Mouse (Mus musculus): ENCODE measurements around the gene Il19. TPM values are rescaled to one million over a fixed set of nuclear protein-coding genes. Genes with fewer than 3 reads are reported as not detected.

Gene Il19
- polyA plus RNA-seq, 1 experiment from 2014 or later = 0.39 TPM

DNA sequence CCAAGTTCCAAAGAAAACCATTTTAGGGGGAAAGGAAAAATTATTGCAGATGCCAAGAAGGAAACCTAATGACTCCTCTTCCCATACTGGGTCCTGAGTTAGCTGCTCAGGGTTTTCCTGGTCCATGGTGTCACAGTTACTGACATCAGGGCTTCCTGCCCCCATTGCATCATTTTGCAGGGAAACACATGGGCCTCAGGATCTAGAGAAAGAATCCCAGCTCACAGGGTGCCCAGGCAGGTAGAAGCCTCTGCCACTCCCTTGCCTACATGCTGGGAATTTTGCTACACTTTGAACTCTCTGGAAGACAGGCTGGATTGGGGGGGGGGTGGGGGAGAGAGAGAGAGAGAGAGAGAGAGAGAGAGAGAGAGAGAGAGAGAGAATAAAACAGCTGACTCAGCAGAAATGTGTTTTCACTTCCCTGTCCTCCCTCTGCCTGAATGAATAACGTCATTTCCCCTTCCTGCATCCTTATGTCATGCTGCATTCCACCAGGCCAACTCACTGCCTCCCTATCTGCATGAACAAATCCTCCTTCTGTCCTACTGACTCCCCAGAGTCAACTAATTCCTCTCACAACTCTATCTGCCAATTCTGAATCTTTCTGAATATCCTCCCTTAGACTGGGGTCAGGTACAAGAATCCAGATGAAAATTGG is 21.5 kb downstream of the Il19 start:
- H3K36me3 ChIP-seq (replicated peaks) = no peaks in the 10 kb centered on the region
- no peaks in the 10 kb centered on the region for H3K27me3 ChIP-seq (replicated peaks; ENCODE audit: low read depth, poor library complexity, severe bottlenecking)
- DNase-seq (ENCODE audit: low spot score) = no peak
- 25% methylated on average over 1 of the region's 1 CpGs for whole genome bisulfite sequencing
- H3K27ac ChIP-seq (replicated peaks) = no peak overlapping the region
- no peaks in the 10 kb centered on the region for H3K9me3 ChIP-seq
- H3K4me3 ChIP-seq = no peak overlapping the region
- no peaks in the 10 kb centered on the region for H3K4me1 ChIP-seq

GRCm38 (mm10) chr1:130911401-130912010 is 28.4 kb downstream of the Il19 start, which contains the start of gene Il20:
TSS of gene Il20 (minus strand) at chr1:130911451.
- WGBS = 89% methylated on average over 12 of the region's 12 CpGs
- Histone ChIP-seq H3K27ac (replicated peaks) (no peak within 1 kb of the TSS), H3K9me3 (no peaks in the 10 kb centered on the region), H3K27me3 (replicated peaks; ENCODE audit: low read depth, poor library complexity, severe bottlenecking) (no peaks in the 10 kb centered on the region), H3K36me3 (replicated peaks) (no peaks in the 10 kb centered on the region), H3K4me1 (no peaks in the 10 kb centered on the region), H3K4me3 (no peak within 1 kb of the TSS)
- DNase-seq (ENCODE audit: low spot score) = no peak

GRCm38 (mm10) chr1:130902505-130902904 is 37.4 kb downstream of the Il19 start:
- no peak for DNase-seq (ENCODE audit: low spot score)
- Histone ChIP-seq H3K4me1 (no peaks in the 10 kb centered on the region), H3K4me3 (no peak overlapping the region), H3K27ac (replicated peaks) (no peak overlapping the region), H3K27me3 (replicated peaks; ENCODE audit: low read depth, poor library complexity, severe bottlenecking) (no peaks in the 10 kb centered on the region), H3K36me3 (replicated peaks) (no peaks in the 10 kb centered on the region), H3K9me3 (no peaks in the 10 kb centered on the region)
- 83% methylated on average over 7 of the region's 7 CpGs for WGBS

- Histone ChIP-seq H3K4me3 (no peak overlapping the region), H3K27ac (replicated peaks) (no peak overlapping the region), H3K36me3 (replicated peaks) (no peaks in the 10 kb centered on the region), H3K27me3 (replicated peaks; ENCODE audit: low read depth, poor library complexity, severe bottlenecking) (no peaks in the 10 kb centered on the region), H3K9me3 (no peaks in the 10 kb centered on the region), H3K4me1 (no peaks in the 10 kb centered on the region)
- no peak for DNase-seq (ENCODE audit: low spot score)
- WGBS = 56% methylated on average over 6 of the region's 6 CpGs
Measured at GRCm38 (mm10) chr1:130894468-130894867, 45.4 kb downstream of the Il19 start.

DNA sequence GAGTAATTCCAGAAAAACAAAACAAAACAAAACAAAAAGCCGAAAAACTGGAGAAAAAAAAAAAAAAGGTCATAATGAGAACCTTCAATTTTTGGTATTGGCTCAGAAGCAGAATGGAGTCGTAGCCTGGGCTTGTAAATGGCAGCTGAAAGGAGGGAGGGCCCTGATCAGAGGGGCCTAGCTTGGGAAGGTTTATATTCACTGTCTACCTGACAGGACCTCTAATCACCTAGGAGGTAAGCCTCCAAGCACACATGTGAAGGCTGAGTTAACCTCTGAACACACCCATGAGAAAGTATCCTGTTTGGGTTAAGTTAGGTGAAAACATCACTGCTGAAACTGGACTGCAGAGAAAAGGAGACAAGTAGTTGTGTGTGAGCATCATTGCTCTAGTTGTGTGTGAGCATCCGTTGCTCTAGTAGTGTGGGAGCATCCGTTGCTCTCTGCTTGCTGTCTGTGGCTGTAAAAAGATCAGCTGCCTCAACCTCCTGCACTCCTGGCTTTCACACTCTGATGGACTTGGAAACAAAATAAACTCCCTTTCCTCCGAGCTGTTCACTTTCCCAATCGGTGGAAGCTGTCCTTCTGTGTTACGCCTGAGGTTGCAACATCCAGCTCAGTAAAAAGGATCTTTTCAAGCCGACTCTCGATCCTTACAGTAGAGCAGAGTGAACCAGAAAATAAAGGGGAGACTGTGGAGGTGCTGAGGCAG is 46.4 kb downstream of the Il19 start:
- no peaks in the 10 kb centered on the region for H3K27me3 ChIP-seq (replicated peaks; ENCODE audit: low read depth, poor library complexity, severe bottlenecking)
- no peak for DNase-seq (ENCODE audit: low spot score)
- WGBS = 76% methylated on average over 9 of the region's 9 CpGs
- H3K4me3 ChIP-seq = no peak overlapping the region
- no peaks in the 10 kb centered on the region for H3K36me3 ChIP-seq (replicated peaks)
- H3K9me3 ChIP-seq = no peaks in the 10 kb centered on the region
- no peak overlapping the region for H3K27ac ChIP-seq (replicated peaks)
- H3K4me1 ChIP-seq = no peaks in the 10 kb centered on the region

DNA sequence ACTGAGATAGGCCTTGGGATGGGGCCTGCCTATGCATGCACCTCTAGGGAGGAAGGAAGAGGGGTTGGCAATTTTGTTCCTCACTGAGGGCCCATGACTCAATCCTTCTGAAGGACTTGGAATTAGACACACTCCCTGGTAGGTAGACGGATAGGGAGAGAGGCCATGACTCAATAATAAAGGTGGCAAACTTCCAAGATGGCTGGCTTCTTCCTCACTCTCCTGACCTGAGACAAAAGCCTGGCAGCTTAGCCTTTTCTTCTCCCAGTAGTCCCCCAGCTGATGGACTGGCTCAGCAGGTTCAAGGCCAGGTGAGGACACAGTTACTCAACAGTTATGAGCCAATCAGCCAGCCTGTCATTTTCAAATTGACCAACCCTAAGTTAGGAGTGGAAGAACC is 47.5 kb downstream of the Il19 start:
- Histone ChIP-seq H3K27ac (replicated peaks) (no peak overlapping the region), H3K9me3 (no peaks in the 10 kb centered on the region), H3K4me1 (no peaks in the 10 kb centered on the region), H3K36me3 (replicated peaks) (no peaks in the 10 kb centered on the region), H3K4me3 (no peak overlapping the region), H3K27me3 (replicated peaks; ENCODE audit: low read depth, poor library complexity, severe bottlenecking) (no peaks in the 10 kb centered on the region)
- DNase-seq (ENCODE audit: low spot score) = no peak
- 69% methylated on average over 1 of the region's 1 CpGs for WGBS

- no peak for DNase-seq (ENCODE audit: low spot score)
- Histone ChIP-seq H3K4me1 (no peaks in the 10 kb centered on the region), H3K9me3 (no peaks in the 10 kb centered on the region), H3K4me3 (no peak within 1 kb of the TSS), H3K27ac (replicated peaks) (no peak within 1 kb of the TSS), H3K27me3 (replicated peaks; ENCODE audit: low read depth, poor library complexity, severe bottlenecking) (no peaks in the 10 kb centered on the region), H3K36me3 (replicated peaks) (no peaks in the 10 kb centered on the region)
Measured at GRCm38 (mm10) chr1:130887354-130887753, 52.6 kb downstream of the Il19 start, which contains the start of gene Il24. TSS of gene Il24 (minus strand) at chr1:130887454.

GRCm38 (mm10) chr1:130883146-130883545 is 56.8 kb downstream of the Il19 start:
- WGBS = 90% methylated on average over 4 of the region's 4 CpGs
- no peak overlapping the region for H3K27ac ChIP-seq (replicated peaks)
- H3K4me1 ChIP-seq = peaks cover 4% of the 10 kb centered on the region
- no peaks in the 10 kb centered on the region for H3K9me3 ChIP-seq
- DNase-seq (ENCODE audit: low spot score) = no peak
- no peaks in the 10 kb centered on the region for H3K36me3 ChIP-seq (replicated peaks)
- H3K4me3 ChIP-seq = no peak overlapping the region
- peaks cover 24% of the 10 kb centered on the region for H3K27me3 ChIP-seq (replicated peaks; ENCODE audit: low read depth, poor library complexity, severe bottlenecking)

Other genes starting within 250 kb of the Il19 start
- gene Gm29427, start 224.3 kb downstream of the Il19 start, polyA plus RNA-seq (2016; fragmentation: Nextera tagmentation; extraction: Ambion mirVana) = not detected in 2 replicates
- 9.2 and 10.6 TPM in 2 replicates for gene Yod1, start 222.8 kb downstream of the Il19 start, polyA plus RNA-seq (2016; fragmentation: Nextera tagmentation; extraction: Ambion mirVana)
- gene Pfkfb2, start 210.9 kb downstream of the Il19 start, polyA plus RNA-seq (2016; fragmentation: Nextera tagmentation; extraction: Ambion mirVana) = 4.2 and 4.6 TPM in 2 replicates
- gene AA986860, start 208.1 kb downstream of the Il19 start, polyA plus RNA-seq (2016; fragmentation: Nextera tagmentation; extraction: Ambion mirVana) = 0.47 and 0.72 TPM in 2 replicates
- not detected in 2 replicates for gene Fcamr, start 139.2 kb downstream of the Il19 start, polyA plus RNA-seq (2016; fragmentation: Nextera tagmentation; extraction: Ambion mirVana)
- gene Pigr, start 113.4 kb downstream of the Il19 start, polyA plus RNA-seq (2016; fragmentation: Nextera tagmentation; extraction: Ambion mirVana) = not detected in 2 replicates
- gene Fcmr, start 74.4 kb downstream of the Il19 start, polyA plus RNA-seq (2016; fragmentation: Nextera tagmentation; extraction: Ambion mirVana) = not detected in 2 replicates
- not detected in 2 replicates for gene Il24, start 52.7 kb downstream of the Il19 start, polyA plus RNA-seq (2016; fragmentation: Nextera tagmentation; extraction: Ambion mirVana)
- gene Il20, start 28.7 kb downstream of the Il19 start, polyA plus RNA-seq (2016; fragmentation: Nextera tagmentation; extraction: Ambion mirVana) = not detected in 2 replicates
- gene Il10, start 79.7 kb upstream of the Il19 start, polyA plus RNA-seq (2016; fragmentation: Nextera tagmentation; extraction: Ambion mirVana) = not detected in 2 replicates
- gene Mapkapk2, start 157.7 kb upstream of the Il19 start, polyA plus RNA-seq (2016; fragmentation: Nextera tagmentation; extraction: Ambion mirVana) = 44.4 and 45.4 TPM in 2 replicates
- gene Dyrk3, start 198.2 kb upstream of the Il19 start, polyA plus RNA-seq (2016; fragmentation: Nextera tagmentation; extraction: Ambion mirVana) = 8.7 and 9.7 TPM in 2 replicates
- gene Eif2d, start 213.1 kb upstream of the Il19 start, polyA plus RNA-seq (2016; fragmentation: Nextera tagmentation; extraction: Ambion mirVana) = 66.9 and 70.3 TPM in 2 replicates